Mouse (Mus musculus) brain, embryonic 14.5 days (tissue): ENCODE measurements at regions not wholly inside any gene's neighbourhood (a gene's known extent, or its start where the extent isn't known, plus 50 kb on each side); places are given as distances from the start of the nearest gene placed in this dataset.

Source experiments
- CTCF ChIP-seq: fragments of 200-500 bp; IDR thresholded peaks from 2 replicates; pipeline ENCODE4 v1.5.1; 2012; ENCODE audit warnings: inconsistent platforms, mild to moderate bottlenecking, moderate library complexity, borderline replicate concordance; ENCODE audit not compliant: insufficient read depth, insufficient read length; ENCODE audit errors: extremely low read depth
- POLR2A ChIP-seq: fragments of 200-500 bp; IDR thresholded peaks from 2 replicates; pipeline ENCODE4 v1.6.1; 2012; ENCODE audit warnings: mild to moderate bottlenecking, inconsistent platforms, borderline replicate concordance; ENCODE audit not compliant: poor library complexity, insufficient read depth, insufficient read length, severe bottlenecking; ENCODE audit errors: extremely low read depth

DNA sequence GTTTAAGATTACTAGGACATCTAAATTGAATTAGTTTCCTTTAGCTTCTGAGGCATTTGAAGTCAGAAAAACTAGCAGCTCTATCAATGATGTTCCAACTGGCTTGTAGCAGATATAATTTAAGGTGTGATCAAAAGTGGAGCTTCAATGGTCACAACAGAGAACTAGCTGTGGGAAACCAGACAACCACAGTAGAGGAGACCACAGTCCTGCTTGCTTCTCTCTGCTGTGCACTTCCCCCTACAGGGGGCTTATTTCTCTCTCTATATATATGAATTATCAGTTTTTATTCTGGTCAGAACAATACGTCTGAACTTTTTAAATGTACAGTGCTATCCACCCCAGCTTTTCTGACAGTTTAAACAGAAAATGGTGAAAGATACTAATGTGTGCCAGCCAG is 57.6 kb upstream of the Gnaq start:
- TF ChIP-seq CTCF (no peak), POLR2A (no peak)
